Mouse (Mus musculus) hindbrain, embryonic 14.5 days (tissue): Measurements from ENCODE around the gene Smndc1. TPM values are rescaled to one million over a fixed set of nuclear protein-coding genes. Genes with fewer than 3 reads are reported as not detected.
A peak's percentile ranks its signal among the peaks of the same experiment; 100 is the strongest.

Experiments
- ATAC-seq: fragments of 200-750 bp; cut with Nextera tagmentation; 2 replicates; pipeline ENCODE4 v1.8.0; 2017; ENCODE audit warnings: moderate number of reproducible peaks, mild to moderate bottlenecking, moderate TSS enrichment, moderate library complexity; ENCODE audit not compliant: low FRiP score
- DNase-seq: peaks from one replicate; pipeline ENCODE4 v3.0.0-alpha.2; 2015; ENCODE audit warnings: low spot score
- H3K27ac ChIP-seq: fragments of 300-500 bp; sonication (generic); 2 replicates; pipeline ENCODE4 v1.5.1; 2014; ENCODE audit warnings: mild to moderate bottlenecking, moderate library complexity
- H3K27me3 ChIP-seq: fragments of 300-500 bp; sonication (generic); 2 replicates; pipeline ENCODE4 v1.6.1; 2014; ENCODE audit warnings: mild to moderate bottlenecking, low read length, mixed read lengths; ENCODE audit not compliant: control insufficient read depth, insufficient read depth
- H3K36me3 ChIP-seq: fragments of 300-500 bp; sonication (generic); replicated peaks from 2 replicates; pipeline ENCODE4 v1.6.1; 2014; ENCODE audit not compliant: control insufficient read depth, insufficient read depth
- H3K4me1 ChIP-seq: fragments of 300-500 bp; sonication (generic); replicated peaks from 2 replicates; pipeline ENCODE4 v1.6.1; 2014; ENCODE audit warnings: antibody characterized with exemption, low read length, mixed read lengths; ENCODE audit not compliant: control insufficient read depth, insufficient read depth
- H3K4me2 ChIP-seq: fragments of 300-500 bp; sonication (generic); replicated peaks from 2 replicates; pipeline ENCODE4 v1.6.1; 2014; ENCODE audit warnings: mild to moderate bottlenecking, moderate library complexity
- H3K4me3 ChIP-seq: fragments of 300-500 bp; sonication (generic); replicated peaks from 2 replicates; pipeline ENCODE4 v1.5.1; 2014; ENCODE audit warnings: mild to moderate bottlenecking, low read length
- H3K9ac ChIP-seq: fragments of 300-500 bp; sonication (generic); 2 replicates; pipeline ENCODE4 v1.6.1; 2014
- H3K9me3 ChIP-seq: fragments of 300-500 bp; sonication (generic); 2 replicates; pipeline ENCODE4 v1.6.1; 2016; ENCODE audit warnings: low read length; ENCODE audit not compliant: control insufficient read depth
- WGBS: fragments of 180-500 bp; shearing (Covaris S2); extraction: QIAGEN DNeasy Blood & Tissue Kit; methylation state at CpG from one replicate; pipeline ENCODE4 v1.1.7; 2014; 5-methylcytosine and 5-hydroxymethylcytosine counted together
- polyA plus RNA-seq: library from polyadenylated mRNA; unstranded; fragments of >200 nt; fragmentation: Nextera tagmentation; extraction: Ambion mirVana; gene quantifications from 2 replicates; pipeline ENCODE4 v1.2.1, GENCODE M21; 2014

Gene Smndc1
- polyA plus RNA-seq, 1 experiment from 2014 or later: 35.6 TPM

- Histone ChIP-seq H3K27me3 (no peaks in the 10 kb centered on the region), H3K4me3 (no peak overlapping the region), H3K9me3 (no peaks in the 10 kb centered on the region), H3K36me3 (no peaks in the 10 kb centered on the region), H3K4me1 (peaks cover 4% of the 10 kb centered on the region; the same call in 1 of the 2 replicates), H3K4me2 (no peak overlapping the region), H3K9ac (no peak overlapping the region), H3K27ac (no peak overlapping the region; the same call in 1 of the 2 replicates)
- WGBS: 90% methylated on average over 13 of the region's 13 CpGs
- ATAC-seq: no peak
- DNase-seq: no peak
Observed at GRCm38 (mm10) chr19:53343174-53343881, 47.0 kb downstream of the Smndc1 start.

DNA sequence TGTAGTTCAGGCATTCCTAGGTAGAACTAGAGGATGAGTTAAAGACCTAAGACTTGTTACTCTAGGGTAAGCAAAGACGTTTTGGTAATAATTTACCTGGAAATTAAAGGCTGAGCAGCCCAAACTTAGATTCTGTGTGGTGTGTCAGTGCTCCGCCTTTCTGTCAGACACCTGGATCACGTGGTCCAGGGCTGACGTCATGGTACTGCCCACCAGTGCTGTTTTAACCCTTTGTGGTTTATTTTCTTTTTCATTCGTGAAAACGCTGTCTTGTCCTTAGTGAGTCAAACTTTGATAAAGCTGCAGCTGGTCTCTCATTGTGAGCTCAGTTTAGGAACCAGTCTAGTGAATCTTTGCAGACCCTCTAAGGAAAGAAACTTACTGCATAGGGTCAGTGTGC is 50.0 kb downstream of the Smndc1 start:
- DNase-seq (no peak), ATAC-seq (no peak)
- H3K4me3 ChIP-seq: peak overlapping the region; percentile 4; the same call in 1 of the 2 replicates
- WGBS: 28% methylated on average over 6 of the region's 6 CpGs
- peaks cover 1% of the 10 kb centered on the region; the same call in 1 of the 2 replicates for H3K4me1 ChIP-seq
- H3K27me3 ChIP-seq: no peaks in the 10 kb centered on the region
- no peaks in the 10 kb centered on the region for H3K9me3 ChIP-seq
- peaks cover 9% of the 10 kb centered on the region for H3K36me3 ChIP-seq
- H3K4me2 ChIP-seq: peak overlapping the region; percentile 30
- H3K9ac ChIP-seq: no peak overlapping the region
- H3K27ac ChIP-seq: no peak overlapping the region

DNA sequence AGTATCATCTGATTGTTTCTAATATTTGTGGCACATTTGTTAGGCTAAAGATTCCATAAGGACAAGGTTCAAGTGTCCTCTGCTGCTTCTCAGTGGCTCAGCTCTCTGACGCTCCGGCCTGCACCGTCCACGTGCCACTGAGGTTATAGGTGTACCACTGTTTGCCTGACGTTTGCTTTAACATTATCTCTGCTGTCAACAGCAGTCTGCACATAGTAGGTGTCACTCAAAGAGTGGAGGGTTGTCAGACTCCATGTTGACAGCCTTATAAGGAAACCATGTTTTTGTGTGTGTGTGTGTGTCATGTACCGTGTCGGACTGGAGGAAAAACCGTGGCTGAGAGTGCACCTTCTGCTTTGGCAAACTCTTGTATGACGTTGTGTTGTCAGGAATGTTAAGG is 55.1 kb downstream of the Smndc1 start:
- H3K4me3 ChIP-seq: no peak overlapping the region
- DNase-seq (no peak), ATAC-seq (no peak)
- no peak overlapping the region for H3K4me2 ChIP-seq
- H3K36me3 ChIP-seq: peaks cover 17% of the 10 kb centered on the region
- WGBS: 96% methylated on average over 9 of the region's 9 CpGs
- H3K27ac ChIP-seq: no peak overlapping the region
- no peaks in the 10 kb centered on the region for H3K9me3 ChIP-seq
- no peaks in the 10 kb centered on the region for H3K27me3 ChIP-seq
- 0 out of 2 replicates have a peak, but pooled peaks cover 7% of the 10 kb centered on the region for H3K4me1 ChIP-seq
- no peak overlapping the region for H3K9ac ChIP-seq

- 0 out of 2 replicates have a peak, but pooled peaks cover 7% of the 10 kb centered on the region for H3K4me1 ChIP-seq
- WGBS: 93% methylated on average over 6 of the region's 6 CpGs
- DNase-seq (no peak), ATAC-seq (no peak)
- H3K4me2 ChIP-seq: no peak overlapping the region
- no peaks in the 10 kb centered on the region for H3K27me3 ChIP-seq
- H3K36me3 ChIP-seq: peaks cover 17% of the 10 kb centered on the region
- H3K27ac ChIP-seq: no peak overlapping the region
- H3K4me3 ChIP-seq: no peak overlapping the region
- H3K9ac ChIP-seq: no peak overlapping the region
- H3K9me3 ChIP-seq: no peaks in the 10 kb centered on the region
Observed at GRCm38 (mm10) chr19:53333730-53334129, 56.6 kb downstream of the Smndc1 start.

DNA sequence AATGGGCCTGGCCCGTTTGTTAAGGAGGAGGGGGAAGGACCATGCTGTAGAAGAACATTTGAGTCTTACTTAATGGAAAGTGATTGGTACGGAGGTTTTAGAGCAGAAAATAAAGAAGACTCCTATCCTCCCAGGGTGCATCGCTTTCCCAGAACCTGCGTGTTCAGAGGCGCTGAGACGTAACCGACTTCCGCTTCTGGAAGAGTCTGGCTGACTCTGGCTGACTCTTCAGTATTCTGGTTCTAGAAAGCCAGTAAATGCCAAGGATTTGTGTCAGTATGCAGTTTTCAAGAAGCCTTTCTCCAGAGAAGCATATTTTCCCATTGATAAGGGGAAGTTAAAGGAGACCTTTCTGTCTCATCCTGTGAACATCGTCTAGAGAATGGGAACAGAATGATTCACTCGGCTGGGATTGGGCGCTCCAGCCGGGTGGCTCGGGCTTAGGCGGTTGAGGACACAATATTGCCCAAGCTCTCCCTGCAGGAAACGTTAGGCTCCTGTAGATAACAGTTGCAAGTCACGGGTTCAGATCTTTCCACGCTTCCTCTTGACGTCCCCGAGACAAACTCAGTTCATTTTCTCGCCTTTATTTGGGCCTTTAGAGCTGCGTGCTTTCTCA is 58.4 kb downstream of the Smndc1 start:
- H3K4me2 ChIP-seq: no peak overlapping the region
- no peaks in the 10 kb centered on the region for H3K27me3 ChIP-seq
- DNase-seq: no peak
- H3K9me3 ChIP-seq: no peaks in the 10 kb centered on the region
- ATAC-seq: no peak
- 0 out of 2 replicates have a peak, but pooled peaks cover 7% of the 10 kb centered on the region for H3K4me1 ChIP-seq
- no peak overlapping the region for H3K27ac ChIP-seq
- no peak overlapping the region for H3K4me3 ChIP-seq
- 90% methylated on average over 21 of the region's 21 CpGs for WGBS
- peaks cover 8% of the 10 kb centered on the region for H3K36me3 ChIP-seq
- no peak overlapping the region for H3K9ac ChIP-seq

- DNase-seq: peak; percentile 58
- Histone ChIP-seq H3K4me3 (peak overlapping the region; percentile 86), H3K9me3 (no peaks in the 10 kb centered on the region), H3K9ac (peak overlapping the region; percentile 70), H3K4me2 (peak overlapping the region; percentile 82), H3K4me1 (peaks cover 17% of the 10 kb centered on the region), H3K36me3 (peaks cover 8% of the 10 kb centered on the region), H3K27ac (peak overlapping the region; percentile 73), H3K27me3 (no peaks in the 10 kb centered on the region)
- peak; percentile 71 for ATAC-seq
- WGBS: under 1% methylated on average over 26 of the region's 29 CpGs
Observed at GRCm38 (mm10) chr19:53329992-53330381, 60.4 kb downstream of the Smndc1 start.

Other genes starting within 250 kb of the Smndc1 start
- 50.4 and 51.1 TPM in 2 replicates for gene Mxi1, start 80.1 kb downstream of the Smndc1 start, polyA plus RNA-seq
- 3.9 TPM in 1 of 2 replicates, not detected in the other for gene Gm10197, start 18.8 kb downstream of the Smndc1 start, polyA plus RNA-seq
- gene Dusp5, start 138.5 kb upstream of the Smndc1 start, polyA plus RNA-seq: 3.0 and 4.6 TPM in 2 replicates
- 190 and 201 TPM in 2 replicates for gene Nutf2-ps1, start 198.5 kb upstream of the Smndc1 start, polyA plus RNA-seq
- 50.0 and 53.1 TPM in 2 replicates for gene Smc3, start 209.8 kb upstream of the Smndc1 start, polyA plus RNA-seq